Mouse (Mus musculus): Measurements from ENCODE around the gene A330070K13Rik.

A330070K13Rik gene

GRCm38 (mm10) chr5:130384222-130384912 lies at the start of gene A330070K13Rik:
TSS of gene A330070K13Rik (minus strand) at chr5:130384631.
- no peak for DNase-seq

- no peak for DNase-seq
Observed at GRCm38 (mm10) chr5:130411516-130411915, 27.1 kb upstream of the A330070K13Rik start.

GRCm38 (mm10) chr5:130409706-130410105 lies 25.3 kb upstream of the A330070K13Rik start:
- no peak for DNase-seq

GRCm38 (mm10) chr5:130405201-130405600 lies 20.8 kb upstream of the A330070K13Rik start:
- peak; percentile 45 for DNase-seq

- DNase-seq: no peak
Observed at GRCm38 (mm10) chr5:130400136-130400917, 15.9 kb upstream of the A330070K13Rik start.

- no peak for DNase-seq
Observed at GRCm38 (mm10) chr5:130395142-130395541, 10.7 kb upstream of the A330070K13Rik start.

GRCm38 (mm10) chr5:130394386-130394785 lies 10.0 kb upstream of the A330070K13Rik start:
- DNase-seq: no peak

GRCm38 (mm10) chr5:130393618-130394355 lies 9.4 kb upstream of the A330070K13Rik start:
- no peak for DNase-seq

GRCm38 (mm10) chr5:130386418-130386817 lies 2.0 kb upstream of the A330070K13Rik start:
- DNase-seq: no peak

GRCm38 (mm10) chr5:130375411-130375810 lies 9.0 kb downstream of the A330070K13Rik start:
- no peak for DNase-seq

GRCm38 (mm10) chr5:130369237-130369636 lies 15.2 kb downstream of the A330070K13Rik start, which contains the start of gene Caln1:
TSS of gene Caln1 (plus strand) at chr5:130369455.
- DNase-seq: no peak

GRCm38 (mm10) chr5:130368236-130368635 lies 16.2 kb downstream of the A330070K13Rik start:
- no peak for DNase-seq

- DNase-seq: no peak
Observed at GRCm38 (mm10) chr5:130363773-130364172, 20.7 kb downstream of the A330070K13Rik start.

- no peak for DNase-seq
Observed at GRCm38 (mm10) chr5:130363111-130363510, 21.3 kb downstream of the A330070K13Rik start.

- DNase-seq: no peak
Observed at GRCm38 (mm10) chr5:130355223-130355622, 29.2 kb downstream of the A330070K13Rik start.

GRCm38 (mm10) chr5:130345871-130346270 lies 38.6 kb downstream of the A330070K13Rik start:
- DNase-seq: no peak

GRCm38 (mm10) chr5:130344999-130345398 lies 39.4 kb downstream of the A330070K13Rik start:
- DNase-seq: no peak

GRCm38 (mm10) chr5:130340656-130341055 lies 43.8 kb downstream of the A330070K13Rik start:
- DNase-seq: no peak

- no peak for DNase-seq
Observed at GRCm38 (mm10) chr5:130335462-130335861, 49.0 kb downstream of the A330070K13Rik start.

- DNase-seq: no peak
Observed at GRCm38 (mm10) chr5:130333971-130334370, 50.5 kb downstream of the A330070K13Rik start.

- no peak for DNase-seq
Observed at GRCm38 (mm10) chr5:130333566-130333965, 50.9 kb downstream of the A330070K13Rik start.

- DNase-seq: no peak
Observed at GRCm38 (mm10) chr5:130331206-130331605, 53.2 kb downstream of the A330070K13Rik start.

- no peak for DNase-seq
Observed at GRCm38 (mm10) chr5:130330801-130331200, 53.6 kb downstream of the A330070K13Rik start.

Measured in thymus, postnatal 4 days (tissue).